Mouse (Mus musculus) testis, adult 2 months (tissue): ENCODE data around the gene Phf1. TPM values are rescaled to one million over a fixed set of nuclear protein-coding genes. Genes with fewer than 3 reads are reported as not detected.

Experiments used
- H3K27ac ChIP-seq: fragments of 200-500 bp; 2 replicates; pipeline ENCODE4 v1.5.1; 2012; ENCODE audit warnings: low read depth, low read length; ENCODE audit not compliant: control insufficient read depth, insufficient read depth
- H3K27me3 ChIP-seq: fragments of 200-500 bp; 2 replicates; pipeline ENCODE4 v1.6.1; 2012; ENCODE audit warnings: mild to moderate bottlenecking, low read length, moderate library complexity; ENCODE audit not compliant: control insufficient read depth, insufficient read depth
- H3K36me3 ChIP-seq: fragments of 200-500 bp; 2 replicates; pipeline ENCODE4 v1.6.1; 2012; ENCODE audit warnings: mild to moderate bottlenecking, low read length; ENCODE audit not compliant: control insufficient read depth, insufficient read depth
- H3K4me1 ChIP-seq: fragments of 200-500 bp; 2 replicates; pipeline ENCODE4 v1.6.1; 2012; ENCODE audit warnings: low read length; ENCODE audit not compliant: control insufficient read depth, insufficient read depth
- H3K4me3 ChIP-seq: fragments of 200-500 bp; 2 replicates; pipeline ENCODE4 v1.5.1; 2012; ENCODE audit warnings: low read depth, mild to moderate bottlenecking, low read length, moderate library complexity, mixed read lengths; ENCODE audit not compliant: control insufficient read depth
- CTCF ChIP-seq: fragments of 200-500 bp; IDR thresholded peaks from 2 replicates; pipeline ENCODE4 v1.5.1; 2012; ENCODE audit warnings: low read depth, mild to moderate bottlenecking, inconsistent platforms, low read length, moderate library complexity; ENCODE audit not compliant: control insufficient read depth, insufficient read depth, insufficient replicate concordance
- POLR2A ChIP-seq: fragments of 200-500 bp; IDR thresholded peaks from 2 replicates; pipeline ENCODE4 v1.6.1; 2012; ENCODE audit warnings: low read depth, mild to moderate bottlenecking, inconsistent platforms, low read length, moderate library complexity; ENCODE audit not compliant: control insufficient read depth
- polyA plus RNA-seq: library from polyadenylated mRNA; depleted of rRNA; stranded (reverse); fragments of >200 nt; gene quantifications from 2 replicates; pipeline ENCODE4 v1.2.3, GENCODE M21; 2012

Phf1 gene
- polyA plus RNA-seq, 1 experiment, result 132 TPM

GRCm38 (mm10) chr17:26967477-26967876, 34.6 kb downstream of the Phf1 start:
- no peaks in the 10 kb centered on the region for H3K27me3 ChIP-seq
- H3K4me1 ChIP-seq, result peaks cover 11% of the 10 kb centered on the region
- H3K36me3 ChIP-seq, result no peaks in the 10 kb centered on the region; the same call in 1 of the 2 replicates
- H3K4me3 ChIP-seq, result no peak overlapping the region
- TF ChIP-seq POLR2A (no peak), CTCF (no peak)
- no peak overlapping the region for H3K27ac ChIP-seq

- no peak for TF ChIP-seq CTCF
- Histone ChIP-seq H3K27ac (no peak overlapping the region), H3K36me3 (no peaks in the 10 kb centered on the region; the same call in 1 of the 2 replicates), H3K4me3 (no peak overlapping the region), H3K27me3 (no peaks in the 10 kb centered on the region), H3K4me1 (peaks cover 11% of the 10 kb centered on the region)
These were observed 35.4 kb downstream of the Phf1 start for GRCm38 (mm10) chr17:26968200-26968611.

- peaks cover 1% of the 10 kb centered on the region; the same call in 1 of the 2 replicates for H3K36me3 ChIP-seq
- no peak for TF ChIP-seq CTCF
- TF ChIP-seq POLR2A, result no peak
- H3K27me3 ChIP-seq, result no peaks in the 10 kb centered on the region
- H3K4me1 ChIP-seq, result peaks cover 16% of the 10 kb centered on the region
- H3K27ac ChIP-seq, result no peak overlapping the region
- H3K4me3 ChIP-seq, result no peak overlapping the region
These were observed 36.4 kb downstream of the Phf1 start for GRCm38 (mm10) chr17:26969257-26969656.

- peak overlapping the region; percentile 46; the same call in 1 of the 2 replicates for H3K27ac ChIP-seq
- H3K27me3 ChIP-seq, result no peaks in the 10 kb centered on the region
- H3K4me1 ChIP-seq, result peaks cover 16% of the 10 kb centered on the region
- H3K36me3 ChIP-seq, result peaks cover 1% of the 10 kb centered on the region; the same call in 1 of the 2 replicates
- no peak for TF ChIP-seq POLR2A
- TF ChIP-seq CTCF, result no peak
- H3K4me3 ChIP-seq, result peak overlapping the region; percentile 57
These were observed 37.4 kb downstream of the Phf1 start for GRCm38 (mm10) chr17:26970221-26970620.

- peaks cover 16% of the 10 kb centered on the region for H3K4me1 ChIP-seq
- peak overlapping the region; percentile 23; the same call in 1 of the 2 replicates for H3K27ac ChIP-seq
- H3K27me3 ChIP-seq, result no peaks in the 10 kb centered on the region
- no peak for TF ChIP-seq POLR2A
- H3K4me3 ChIP-seq, result peak overlapping the region; percentile 72
- peaks cover 3% of the 10 kb centered on the region for H3K36me3 ChIP-seq
These were observed 38.5 kb downstream of the Phf1 start for GRCm38 (mm10) chr17:26971247-26971905.

GRCm38 (mm10) chr17:26972107-26972506, 39.3 kb downstream of the Phf1 start:
- H3K36me3 ChIP-seq, result peaks cover 3% of the 10 kb centered on the region
- H3K27me3 ChIP-seq, result no peaks in the 10 kb centered on the region
- H3K4me1 ChIP-seq, result peaks cover 16% of the 10 kb centered on the region
- peak overlapping the region; percentile 95 for H3K4me3 ChIP-seq
- no peak overlapping the region; the same call in 1 of the 2 replicates for H3K27ac ChIP-seq
- no peak for TF ChIP-seq CTCF
- no peak for TF ChIP-seq POLR2A

GRCm38 (mm10) chr17:26972703-26973574, 40.1 kb downstream of the Phf1 start, which contains the start of gene Zbtb9:
Zbtb9 (plus strand) TSS chr17:26973167.
- peaks cover 3% of the 10 kb centered on the region for H3K36me3 ChIP-seq
- TF ChIP-seq POLR2A, result peak; percentile 94
- TF ChIP-seq CTCF, result no peak
- H3K27me3 ChIP-seq, result no peaks in the 10 kb centered on the region
- H3K4me1 ChIP-seq, result peaks cover 16% of the 10 kb centered on the region
- peak within 1 kb of the TSS; percentile 95 for H3K4me3 ChIP-seq
- peak within 1 kb of the TSS; percentile 84 for H3K27ac ChIP-seq
